Mouse (Mus musculus) embryonic facial prominence, embryonic 12.5 days (tissue): Measurements from ENCODE around the gene Klhdc7b. TPM values are rescaled to one million over a fixed set of nuclear protein-coding genes. Genes with fewer than 3 reads are reported as not detected.
"Not testable (repeated sequence)": the region's sequence is repeated elsewhere in the genome, so short reads cannot be mapped to it uniquely, and the experiment has no call there.

ENCODE experiments used
- ATAC-seq: fragments of 200-750 bp; cut with Nextera tagmentation; 2 replicates; pipeline ENCODE4 v1.8.0; 2017; ENCODE audit not compliant: insufficient number of reproducible peaks, insufficient read depth, low FRiP score, low TSS enrichment
- H3K27ac ChIP-seq: fragments of 300-500 bp; sonication (generic); 2 replicates; pipeline ENCODE4 v1.5.1; 2016; ENCODE audit warnings: mild to moderate bottlenecking
- H3K27me3 ChIP-seq: fragments of 300-500 bp; sonication (generic); 2 replicates; pipeline ENCODE4 v1.6.1; 2016; ENCODE audit warnings: mild to moderate bottlenecking, moderate library complexity
- H3K36me3 ChIP-seq: fragments of 300-500 bp; sonication (generic); 2 replicates; pipeline ENCODE4 v1.6.1; 2016; ENCODE audit warnings: mild to moderate bottlenecking
- H3K4me1 ChIP-seq: fragments of 300-500 bp; sonication (generic); 2 replicates; pipeline ENCODE4 v1.6.1; 2016
- H3K4me2 ChIP-seq: fragments of 300-500 bp; sonication (generic); replicated peaks from 2 replicates; pipeline ENCODE4 v1.6.1; 2016; ENCODE audit warnings: mild to moderate bottlenecking, moderate library complexity
- H3K4me3 ChIP-seq: fragments of 300-500 bp; sonication (generic); 2 replicates; pipeline ENCODE4 v1.5.1; 2016; ENCODE audit warnings: mild to moderate bottlenecking
- H3K9ac ChIP-seq: fragments of 300-500 bp; sonication (generic); 2 replicates; pipeline ENCODE4 v1.6.1; 2016; ENCODE audit warnings: mild to moderate bottlenecking, moderate library complexity
- H3K9me3 ChIP-seq: fragments of 300-500 bp; sonication (generic); 2 replicates; pipeline ENCODE4 v1.6.1; 2016; ENCODE audit warnings: mild to moderate bottlenecking, moderate library complexity
- WGBS: fragments of 180-500 bp; shearing (Covaris S2); methylation state at CpG from one replicate; pipeline ENCODE4 v1.1.7; 2016; 5-methylcytosine and 5-hydroxymethylcytosine counted together
- polyA plus RNA-seq: library from polyadenylated mRNA; unstranded; fragments of >200 nt; fragmentation: Nextera tagmentation; extraction: Ambion mirVana; gene quantifications from 2 replicates; pipeline ENCODE4 v1.2.1, GENCODE M21; 2016

Gene Klhdc7b
- polyA plus RNA-seq, 1 experiment from 2014 or later, result not detected

GRCm38 (mm10) chr15:89430341-89430740 is 45.6 kb downstream of the Klhdc7b start:
- H3K27ac ChIP-seq, result peak overlapping the region; percentile 93
- H3K27me3 ChIP-seq, result 0 out of 2 replicates have a peak, but pooled peaks cover 2% of the 10 kb centered on the region
- 49% methylated on average over 6 of the region's 6 CpGs for WGBS
- peaks cover 19% of the 10 kb centered on the region for H3K36me3 ChIP-seq
- H3K4me3 ChIP-seq, result peak overlapping the region; percentile 67
- peak overlapping the region; percentile 79 for H3K9ac ChIP-seq
- H3K9me3 ChIP-seq, result no peaks in the 10 kb centered on the region
- peaks cover 16% of the 10 kb centered on the region for H3K4me1 ChIP-seq
- peak overlapping the region; percentile 84 for H3K4me2 ChIP-seq
- ATAC-seq, result no peak

GRCm38 (mm10) chr15:89430771-89431170 is 46.1 kb downstream of the Klhdc7b start:
- WGBS, result 85% methylated on average over 9 of the region's 9 CpGs

GRCm38 (mm10) chr15:89431271-89431670 is 46.6 kb downstream of the Klhdc7b start:
- Histone ChIP-seq H3K4me2 (no peak overlapping the region), H3K4me3 (no peak overlapping the region), H3K36me3 (peaks cover 14% of the 10 kb centered on the region), H3K27ac (no peak overlapping the region), H3K4me1 (peaks cover 9% of the 10 kb centered on the region), H3K9ac (no peak overlapping the region), H3K9me3 (no peaks in the 10 kb centered on the region), H3K27me3 (no peaks in the 10 kb centered on the region)
- no peak for ATAC-seq
- 91% methylated on average over 3 of the region's 3 CpGs for WGBS

More at GRCm38 (mm10) chr15:89430771-89431170, 46.1 kb downstream of the Klhdc7b start:
- not testable (repeated sequence) for H3K27ac ChIP-seq, H3K27me3 ChIP-seq, H3K9me3 ChIP-seq, ATAC-seq, H3K9ac ChIP-seq, H3K4me2 ChIP-seq, H3K4me3 ChIP-seq
- Histone ChIP-seq H3K36me3 (peaks cover 19% of the 10 kb centered on the region), H3K4me1 (peaks cover 12% of the 10 kb centered on the region)

- 92% methylated on average over 6 of the region's 6 CpGs for WGBS
- Histone ChIP-seq H3K4me2 (no peak overlapping the region), H3K27ac (no peak overlapping the region), H3K36me3 (peaks cover 8% of the 10 kb centered on the region; the same call in 1 of the 2 replicates), H3K27me3 (no peaks in the 10 kb centered on the region), H3K4me1 (peaks cover 9% of the 10 kb centered on the region), H3K9ac (no peak overlapping the region), H3K9me3 (no peaks in the 10 kb centered on the region), H3K4me3 (no peak overlapping the region)
- no peak for ATAC-seq
Observed at GRCm38 (mm10) chr15:89431806-89432205, 47.1 kb downstream of the Klhdc7b start.

GRCm38 (mm10) chr15:89432946-89433345 is 48.2 kb downstream of the Klhdc7b start:
- Histone ChIP-seq H3K4me3 (no peak overlapping the region), H3K27ac (no peak overlapping the region), H3K9me3 (no peaks in the 10 kb centered on the region), H3K27me3 (no peaks in the 10 kb centered on the region), H3K36me3 (no peaks in the 10 kb centered on the region), H3K4me2 (no peak overlapping the region), H3K4me1 (peaks cover 9% of the 10 kb centered on the region), H3K9ac (no peak overlapping the region)
- WGBS, result 73% methylated on average over 4 of the region's 4 CpGs
- no peak for ATAC-seq

- no peak for ATAC-seq
- Histone ChIP-seq H3K27ac (no peak overlapping the region), H3K9ac (no peak overlapping the region), H3K4me3 (no peak overlapping the region), H3K4me2 (no peak overlapping the region), H3K27me3 (no peaks in the 10 kb centered on the region), H3K36me3 (no peaks in the 10 kb centered on the region), H3K4me1 (0 out of 2 replicates have a peak, but pooled peaks cover 3% of the 10 kb centered on the region), H3K9me3 (no peaks in the 10 kb centered on the region)
- WGBS, result 59% methylated on average over 3 of the region's 3 CpGs
Observed at GRCm38 (mm10) chr15:89434136-89434535, 49.4 kb downstream of the Klhdc7b start.

- no peak overlapping the region for H3K27ac ChIP-seq
- H3K4me2 ChIP-seq, result no peak overlapping the region
- H3K4me1 ChIP-seq, result no peaks in the 10 kb centered on the region
- no peaks in the 10 kb centered on the region for H3K27me3 ChIP-seq
- H3K9ac ChIP-seq, result no peak overlapping the region
- ATAC-seq, result no peak
- WGBS, result 85% methylated on average over 5 of the region's 5 CpGs
- no peaks in the 10 kb centered on the region for H3K9me3 ChIP-seq
- H3K4me3 ChIP-seq, result no peak overlapping the region
- no peaks in the 10 kb centered on the region for H3K36me3 ChIP-seq
Observed at GRCm38 (mm10) chr15:89435878-89436277, 51.2 kb downstream of the Klhdc7b start.

Other genes starting within 250 kb of the Klhdc7b start
- 7.5 and 7.6 TPM in 2 replicates for gene Mapk12, start 244.2 kb upstream of the Klhdc7b start, polyA plus RNA-seq
- 14.0 and 16.4 TPM in 2 replicates for gene Mapk11, start 235.3 kb upstream of the Klhdc7b start, polyA plus RNA-seq
- 169 and 182 TPM in 2 replicates for gene Plxnb2, start 204.1 kb upstream of the Klhdc7b start, polyA plus RNA-seq
- gene Dennd6b, start 188.4 kb upstream of the Klhdc7b start, polyA plus RNA-seq, result 30.2 and 30.3 TPM in 2 replicates
- 38.9 and 41.9 TPM in 2 replicates for gene Ppp6r2, start 173.4 kb upstream of the Klhdc7b start, polyA plus RNA-seq
- gene Sbf1, start 69.6 kb upstream of the Klhdc7b start, polyA plus RNA-seq, result 60.9 and 61.6 TPM in 2 replicates
- 0.18 TPM in 1 of 2 replicates, not detected in the other for gene Adm2, start 62.2 kb upstream of the Klhdc7b start, polyA plus RNA-seq
- not detected in 2 replicates for gene Miox, start 50.5 kb upstream of the Klhdc7b start, polyA plus RNA-seq
- 54.5 and 58.8 TPM in 2 replicates for gene Lmf2, start 29.3 kb upstream of the Klhdc7b start, polyA plus RNA-seq
- 171 and 177 TPM in 2 replicates for gene Ncaph2, start 29.2 kb upstream of the Klhdc7b start, polyA plus RNA-seq
- 5.5 and 6.2 TPM in 2 replicates for gene Sco2, start 11.1 kb upstream of the Klhdc7b start, polyA plus RNA-seq
- gene Tymp, start 7.9 kb upstream of the Klhdc7b start, polyA plus RNA-seq, result 1.2 and 1.5 TPM in 2 replicates
- gene Odf3b, start 5.6 kb upstream of the Klhdc7b start, polyA plus RNA-seq, result 0.27 and 0.51 TPM in 2 replicates
- not detected in 2 replicates for gene Syce3, start 25.6 kb downstream of the Klhdc7b start, polyA plus RNA-seq
- gene Cpt1b, start 40.9 kb downstream of the Klhdc7b start, polyA plus RNA-seq, result 0.39 and 0.58 TPM in 2 replicates
- gene C730034F03Rik, start 44.7 kb downstream of the Klhdc7b start, polyA plus RNA-seq, result 3.5 and 4.7 TPM in 2 replicates
- 0.22 TPM in 1 of 2 replicates, not detected in the other for gene Gm44502, start 44.8 kb downstream of the Klhdc7b start, polyA plus RNA-seq
- 60.2 and 68.7 TPM in 2 replicates for gene Chkb, start 45.0 kb downstream of the Klhdc7b start, polyA plus RNA-seq
- gene Mapk8ip2, start 69.0 kb downstream of the Klhdc7b start, polyA plus RNA-seq, result 8.2 and 10.0 TPM in 2 replicates
- gene Arsa, start 92.5 kb downstream of the Klhdc7b start, polyA plus RNA-seq, result 18.0 and 18.2 TPM in 2 replicates
- gene Shank3, start 114.7 kb downstream of the Klhdc7b start, polyA plus RNA-seq, result 3.0 and 4.7 TPM in 2 replicates
- 0.23 and 0.41 TPM in 2 replicates for gene Acr, start 183.4 kb downstream of the Klhdc7b start, polyA plus RNA-seq
- gene Rabl2, start 207.0 kb downstream of the Klhdc7b start, polyA plus RNA-seq, result 51.4 and 52.0 TPM in 2 replicates